Mouse (Mus musculus) erythroblast, embryonic 14.5 days (primary cell): Measurements from ENCODE around the gene Zdhhc13.

Source experiments
- GATA1 ChIP-seq: IDR thresholded peaks from 2 replicates; pipeline ENCODE4 v1.6.1; 2012; ENCODE audit warnings: low read length, inconsistent platforms, mixed read lengths
- TAL1 ChIP-seq: IDR thresholded peaks from 3 replicates; pipeline ENCODE4 v1.6.1; 2012; ENCODE audit warnings: low read length, inconsistent platforms, mixed read lengths

- TF ChIP-seq GATA1: no peak
- no peak for TF ChIP-seq TAL1
Observed at GRCm38 (mm10) chr7:48843541-48843940, 54.7 kb downstream of the Zdhhc13 start.
